ENCODE assay signal across 18 mouse cellular contexts in genomic region chr10:20507069-20507468, GRCm38 (mm10).
DNase-seq lines count a peak whose midpoint lies in the region; ATAC-seq lines count a peak whose summit lies in the region.
"Had no signal": no experiment of that assay in that cellular context is flagged by ENCODE, and none has a peak within 500 bp of the region (broad histone marks: within the 10 kb centered on the region; RNA-seq: fewer than 3 reads in every experiment).

No protein-coding gene starts in this region.

- H3K27me3 ChIP-seq in embryonic facial prominence, embryonic 13.5 days, result no peaks in the 10 kb centered on the region
- no peaks in the 10 kb centered on the region for H3K27me3 ChIP-seq in forebrain, embryonic 10.5 days (ENCODE audit: poor library complexity, severe bottlenecking)
- H3K27me3 ChIP-seq: forebrain, embryonic 12.5 days had no signal

- H3K27ac ChIP-seq in embryonic facial prominence, embryonic 13.5 days, result peak overlapping the region; percentile 84
- H3K27ac ChIP-seq in macrophage, result peak overlapping the region; percentile 65; the same call in 1 of the 2 replicates
- H3K27ac ChIP-seq in forebrain, embryonic 10.5 days, result no peak overlapping the region
- H3K27ac ChIP-seq: forebrain, embryonic 12.5 days had no signal

- DNase-seq in heart, adult 11 months, result peak; percentile 84
- DNase-seq in heart, postnatal 4 days, result no peak
- DNase-seq in MEL-GATA-1-ER (ENCODE audit: extremely low read depth, low read depth), result peak; percentile 2
- DNase-seq in right cerebral cortex, postnatal 36 days (ENCODE audit: low spot score in 2 of 2), result no peak
- DNase-seq in frontal cortex, postnatal 25 days (ENCODE audit: low spot score in 2 of 2), result no peak
- DNase-seq in forebrain, embryonic 10.5 days (ENCODE audit: extremely low spot score, low spot score), result no peak
- DNase-seq: cerebellum, adult 8-10 months; gastrocnemius, postnatal 14 days; kidney, adult 9 months; left cerebral cortex, postnatal 4 days; lung, adult 18-20 months; thymus, adult 2 months had no signal

- H3K4me2 ChIP-seq in embryonic facial prominence, embryonic 13.5 days, result no peak overlapping the region
- H3K4me2 ChIP-seq: forebrain, embryonic 12.5 days; liver, embryonic 11.5 days; midbrain, embryonic 11.5 days had no signal

- no peaks in the 10 kb centered on the region for H3K36me3 ChIP-seq in embryonic facial prominence, embryonic 13.5 days
- H3K36me3 ChIP-seq in macrophage (ENCODE audit: inconsistent target), result no peaks in the 10 kb centered on the region
- no peaks in the 10 kb centered on the region for H3K36me3 ChIP-seq in forebrain, embryonic 10.5 days (replicated peaks)
- H3K36me3 ChIP-seq: forebrain, embryonic 12.5 days; G1E had no signal

- peaks cover 28% of the 10 kb centered on the region; the same call in 1 of the 2 replicates for H3K79me2 ChIP-seq in macrophage (ENCODE audit: inconsistent target)

- no peak overlapping the region for H3K9ac ChIP-seq in embryonic facial prominence, embryonic 13.5 days
- H3K9ac ChIP-seq: forebrain, embryonic 12.5 days had no signal

- peaks cover 24% of the 10 kb centered on the region for H3K4me1 ChIP-seq in embryonic facial prominence, embryonic 13.5 days
- H3K4me1 ChIP-seq in forebrain, embryonic 10.5 days, result no peaks in the 10 kb centered on the region
- H3K4me1 ChIP-seq: forebrain, embryonic 12.5 days had no signal

- H3K9me3 ChIP-seq in embryonic facial prominence, embryonic 13.5 days, result no peaks in the 10 kb centered on the region
- no peaks in the 10 kb centered on the region for H3K9me3 ChIP-seq in forebrain, embryonic 10.5 days
- H3K9me3 ChIP-seq: forebrain, embryonic 12.5 days; G1E had no signal

- 78% methylated on average over 2 of the region's 2 CpGs for WGBS in embryonic facial prominence, embryonic 13.5 days
- 40% methylated on average over 2 of the region's 2 CpGs for WGBS in macrophage (ENCODE audit: missing documents)
- 91% methylated on average over 2 of the region's 2 CpGs for WGBS in forebrain, embryonic 10.5 days

- no peak for ATAC-seq in embryonic facial prominence, embryonic 13.5 days (ENCODE audit: insufficient number of reproducible peaks, insufficient read depth, low FRiP score, low TSS enrichment, low read depth)

- H3K4me3 ChIP-seq in embryonic facial prominence, embryonic 13.5 days, result no peak overlapping the region
- no peak overlapping the region for H3K4me3 ChIP-seq in macrophage (ENCODE audit: inconsistent target)
- no peak overlapping the region for H3K4me3 ChIP-seq in forebrain, embryonic 10.5 days
- H3K4me3 ChIP-seq: forebrain, embryonic 12.5 days had no signal

Comparison
In these comparisons a context has a peak if more than half of its experiments do, and no peak if none do; other contexts are left out.
1. DNase-seq: peak in heart, adult 11 months (single experiment) and MEL-GATA-1-ER (single experiment); none in heart, postnatal 4 days (single experiment), right cerebral cortex, postnatal 36 days (0 of 2), frontal cortex, postnatal 25 days (0 of 2) and forebrain, embryonic 10.5 days (single experiment).